Mouse (Mus musculus): Measurements from ENCODE around the gene 1700013G24Rik. TPM values are rescaled to one million over a fixed set of nuclear protein-coding genes. Genes with fewer than 3 reads are reported as not detected.

Gene 1700013G24Rik
- polyA plus RNA-seq, 1 experiment from 2014 or later, result not detected

GRCm38 (mm10) chr4:137502801-137503200, 49.7 kb downstream of the 1700013G24Rik start:
- Histone ChIP-seq H3K27ac (replicated peaks) (no peak overlapping the region), H3K9ac (replicated peaks) (no peak overlapping the region)
- no peak for ATAC-seq (ENCODE audit: low FRiP score, low read depth)

GRCm38 (mm10) chr4:137503509-137503971, 50.5 kb downstream of the 1700013G24Rik start:
- Histone ChIP-seq H3K4me1 (peaks cover 5% of the 10 kb centered on the region; the same call in 1 of the 2 replicates), H3K9me3 (no peaks in the 10 kb centered on the region), H3K27ac (replicated peaks) (no peak overlapping the region), H3K27me3 (no peaks in the 10 kb centered on the region), H3K36me3 (peaks cover 4% of the 10 kb centered on the region; the same call in 1 of the 2 replicates), H3K4me3 (no peak overlapping the region), H3K9ac (replicated peaks) (no peak overlapping the region), H3K4me2 (replicated peaks) (no peak overlapping the region)
- no peak for ATAC-seq (ENCODE audit: low FRiP score, low read depth)
- 84% methylated on average over 4 of the region's 6 CpGs for WGBS

More at GRCm38 (mm10) chr4:137502801-137503200, 49.7 kb downstream of the 1700013G24Rik start:
- WGBS, result 95% methylated on average over 7 of the region's 7 CpGs
- H3K9me3 ChIP-seq, result no peaks in the 10 kb centered on the region
- H3K4me1 ChIP-seq, result peaks cover 5% of the 10 kb centered on the region; the same call in 1 of the 2 replicates
- H3K4me2 ChIP-seq (replicated peaks), result no peak overlapping the region
- peaks cover 4% of the 10 kb centered on the region; the same call in 1 of the 2 replicates for H3K36me3 ChIP-seq
- H3K27me3 ChIP-seq, result no peaks in the 10 kb centered on the region
- H3K4me3 ChIP-seq, result no peak overlapping the region

Other genes starting within 250 kb of the 1700013G24Rik start
- 0.77 and 0.79 TPM in 2 replicates for gene Wnt4, start 175.8 kb upstream of the 1700013G24Rik start, polyA plus RNA-seq (2016; fragmentation: Nextera tagmentation; extraction: Ambion mirVana)
- 620 TPM in 2 replicates for gene Cdc42, start 95.6 kb upstream of the 1700013G24Rik start, polyA plus RNA-seq (2016; fragmentation: Nextera tagmentation; extraction: Ambion mirVana)
- gene Cela3a, start 43.5 kb upstream of the 1700013G24Rik start, polyA plus RNA-seq (2016; fragmentation: Nextera tagmentation; extraction: Ambion mirVana), result not detected in 2 replicates
- gene Cela3b, start 22.7 kb upstream of the 1700013G24Rik start, polyA plus RNA-seq (2016; fragmentation: Nextera tagmentation; extraction: Ambion mirVana), result not detected in 2 replicates
- gene Hspg2, start 15.5 kb downstream of the 1700013G24Rik start, polyA plus RNA-seq (2016; fragmentation: Nextera tagmentation; extraction: Ambion mirVana), result 8.3 and 9.5 TPM in 2 replicates
- not detected in 2 replicates for gene Ldlrad2, start 121.3 kb downstream of the 1700013G24Rik start, polyA plus RNA-seq (2016; fragmentation: Nextera tagmentation; extraction: Ambion mirVana)
- gene Usp48, start 140.5 kb downstream of the 1700013G24Rik start, polyA plus RNA-seq (2016; fragmentation: Nextera tagmentation; extraction: Ambion mirVana), result 85.5 and 87.3 TPM in 2 replicates
- gene Rap1gap, start 211.4 kb downstream of the 1700013G24Rik start, polyA plus RNA-seq (2016; fragmentation: Nextera tagmentation; extraction: Ambion mirVana), result 11.6 and 12.1 TPM in 2 replicates